Mouse (Mus musculus): ENCODE measurements around the gene Gm3402. TPM values are rescaled to one million over a fixed set of nuclear protein-coding genes. Genes with fewer than 3 reads are reported as not detected.
"Not testable (repeated sequence)": the region's sequence is repeated elsewhere in the genome, so short reads cannot be mapped to it uniquely, and the experiment has no call there.

The Gm3402 gene
- total RNA-seq (2012; rRNA removed): not detected in 2 replicates
- not detected for polyA plus RNA-seq (2012; ENCODE audit: insufficient read depth in 1 of 2, insufficient read length in 2 of 2, low read depth in 1 of 2, low replicate concordance in 2 of 2, missing spikeins in 1 of 2)

- not testable (repeated sequence) for H3K27me3 ChIP-seq (ENCODE audit: control insufficient read depth in 1 of 2, insufficient read depth in 2 of 2, low read length in 2 of 2); H3K27ac ChIP-seq (ENCODE audit: control insufficient read depth, low read depth, low read length); H3K4me3 ChIP-seq (ENCODE audit: control insufficient read depth in 1 of 2, insufficient read depth in 1 of 2, low read depth in 2 of 2, low read length in 2 of 2)
Measured at GRCm38 (mm10) chr5:146513823-146514222, at the start of gene Gm3402. Gm3402 (plus strand) TSS chr5:146514123.

DNA sequence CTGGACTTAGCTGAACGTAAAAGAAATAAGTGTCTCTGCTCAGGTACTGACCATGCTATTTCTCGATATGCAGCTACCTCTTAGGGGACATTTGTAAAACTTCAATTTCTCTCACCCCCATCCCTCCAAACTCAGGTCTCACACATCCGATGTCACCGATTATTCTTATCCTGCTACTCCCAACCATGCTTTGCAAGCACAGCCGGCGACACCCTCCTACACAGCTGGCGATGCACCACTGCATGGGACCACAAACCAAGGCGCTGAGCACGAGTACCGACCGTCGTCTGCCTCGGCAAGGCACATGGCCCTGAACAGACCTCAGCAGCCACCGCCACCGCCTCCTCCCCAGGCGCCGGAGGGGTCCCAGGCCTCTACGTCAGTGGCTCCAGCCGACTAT, 47.3 kb upstream of the Gm3402 start:
- no peak overlapping the region for H3K9ac ChIP-seq (ENCODE audit: control insufficient read depth, low read depth, low read length, poor library complexity, severe bottlenecking)
- H3K27ac ChIP-seq (ENCODE audit: control insufficient read depth, low read depth, low read length): no peak overlapping the region
- H3K4me1 ChIP-seq (ENCODE audit: control insufficient read depth in 1 of 2, insufficient read depth in 2 of 2, low read length in 2 of 2): no peaks in the 10 kb centered on the region
- no peak for DNase-seq (ENCODE audit: low read depth, low spot score)
- no peaks in the 10 kb centered on the region for H3K79me2 ChIP-seq (ENCODE audit: control insufficient read depth, insufficient read depth, low read length, poor library complexity)
- no peaks in the 10 kb centered on the region for H3K9me3 ChIP-seq (replicated peaks; ENCODE audit: insufficient read depth, low read length)
- TF ChIP-seq MYC (IDR thresholded peaks at IDR 0.05; ENCODE audit: low read depth, low read length): no peak
- TF ChIP-seq MAZ (IDR thresholded peaks at IDR 0.05; ENCODE audit: low read depth, low read length): no peak
- no peak for TF ChIP-seq POLR2AphosphoS2 (IDR thresholded peaks at IDR 0.05; ENCODE audit: low read length)
- no peak for TF ChIP-seq TCF12 (IDR thresholded peaks at IDR 0.05; ENCODE audit: low read depth, low read length)
- no peak for TF ChIP-seq ZMIZ1 (IDR thresholded peaks at IDR 0.05; ENCODE audit: low read depth, low read length)
- TF ChIP-seq USF1 (IDR thresholded peaks at IDR 0.05; ENCODE audit: low read depth, low read length): no peak
- TF ChIP-seq MEF2A (IDR thresholded peaks at IDR 0.05; ENCODE audit: extremely low read depth, insufficient replicate concordance, low read depth, low read length, poor library complexity, severe bottlenecking): no peak
- TF ChIP-seq ELF1 (IDR thresholded peaks at IDR 0.05; ENCODE audit: low read depth, low read length): no peak
- TF ChIP-seq GATA1 (IDR thresholded peaks at IDR 0.05; ENCODE audit: low read depth, low read length): no peak
- TF ChIP-seq SIN3A (IDR thresholded peaks at IDR 0.05; ENCODE audit: low read length): no peak
- H3K4me3 ChIP-seq (ENCODE audit: control insufficient read depth in 1 of 2, insufficient read depth in 1 of 2, low read depth in 2 of 2, low read length in 2 of 2): no peak overlapping the region
- H3K36me3 ChIP-seq (ENCODE audit: control insufficient read depth in 1 of 2, insufficient read depth in 2 of 2, low read length in 2 of 2): no peaks in the 10 kb centered on the region
- H3K27me3 ChIP-seq (ENCODE audit: control insufficient read depth in 1 of 2, insufficient read depth in 2 of 2, low read length in 2 of 2): no peaks in the 10 kb centered on the region

More at GRCm38 (mm10) chr5:146513823-146514222, at the start of gene Gm3402:
- not testable (repeated sequence) for H3K4me1 ChIP-seq (ENCODE audit: control insufficient read depth in 1 of 2, insufficient read depth in 2 of 2, low read length in 2 of 2); DNase-seq (ENCODE audit: low read depth, low spot score); H3K79me2 ChIP-seq (ENCODE audit: control insufficient read depth, insufficient read depth, low read length, poor library complexity); H3K9me3 ChIP-seq (replicated peaks; ENCODE audit: insufficient read depth, low read length); H3K36me3 ChIP-seq (ENCODE audit: control insufficient read depth in 1 of 2, insufficient read depth in 2 of 2, low read length in 2 of 2); H3K9ac ChIP-seq (ENCODE audit: control insufficient read depth, low read depth, low read length, poor library complexity, severe bottlenecking)

GRCm38 (mm10) chr5:146468311-146468710, 45.6 kb upstream of the Gm3402 start:
- H3K9me3 ChIP-seq (replicated peaks; ENCODE audit: insufficient read depth, low read length): no peaks in the 10 kb centered on the region
- no peak overlapping the region for H3K27ac ChIP-seq (ENCODE audit: control insufficient read depth, low read depth, low read length)
- no peaks in the 10 kb centered on the region for H3K27me3 ChIP-seq (ENCODE audit: control insufficient read depth in 1 of 2, insufficient read depth in 2 of 2, low read length in 2 of 2)
- H3K4me1 ChIP-seq (ENCODE audit: control insufficient read depth in 1 of 2, insufficient read depth in 2 of 2, low read length in 2 of 2): no peaks in the 10 kb centered on the region
- no peak overlapping the region for H3K9ac ChIP-seq (ENCODE audit: control insufficient read depth, low read depth, low read length, poor library complexity, severe bottlenecking)
- no peaks in the 10 kb centered on the region for H3K79me2 ChIP-seq (ENCODE audit: control insufficient read depth, insufficient read depth, low read length, poor library complexity)
- H3K4me3 ChIP-seq (ENCODE audit: control insufficient read depth in 1 of 2, insufficient read depth in 1 of 2, low read depth in 2 of 2, low read length in 2 of 2): no peak overlapping the region
- DNase-seq (ENCODE audit: low read depth, low spot score): no peak
- no peaks in the 10 kb centered on the region for H3K36me3 ChIP-seq (ENCODE audit: control insufficient read depth in 1 of 2, insufficient read depth in 2 of 2, low read length in 2 of 2)
- TF ChIP-seq GABPA (IDR thresholded peaks at IDR 0.05; ENCODE audit: low read depth, low read length) (no peak), POLR2AphosphoS5 (IDR thresholded peaks at IDR 0.05; ENCODE audit: borderline replicate concordance, low read depth, low read length) (no peak), JUND (IDR thresholded peaks at IDR 0.05; ENCODE audit: low read depth, low read length) (no peak), POLR2A (IDR thresholded peaks at IDR 0.05; ENCODE audit: control insufficient read depth in 1 of 2, insufficient read depth in 1 of 2, low read depth in 1 of 2, low read length in 2 of 2, poor library complexity in 1 of 2) (no peak), MYC (IDR thresholded peaks at IDR 0.05; ENCODE audit: low read depth, low read length) (no peak), CTCF (IDR thresholded peaks at IDR 0.05 in 2 of 3, conservative IDR thresholded peaks at IDR 0.05 in 1 of 3; ENCODE audit: control insufficient read depth in 1 of 3, insufficient read depth in 1 of 3, low read depth in 2 of 3, low read length in 3 of 3, poor library complexity in 1 of 3, severe bottlenecking in 1 of 3) (no peak), BHLHE40 (IDR thresholded peaks at IDR 0.05; ENCODE audit: borderline replicate concordance, low read depth, low read length) (no peak), UBTF (IDR thresholded peaks at IDR 0.05; ENCODE audit: borderline replicate concordance, insufficient read depth, low read depth, low read length) (no peak), MEF2A (IDR thresholded peaks at IDR 0.05; ENCODE audit: extremely low read depth, insufficient replicate concordance, low read depth, low read length, poor library complexity, severe bottlenecking) (no peak), POLR2AphosphoS2 (IDR thresholded peaks at IDR 0.05; ENCODE audit: low read length) (no peak), HCFC1 (IDR thresholded peaks at IDR 0.05; ENCODE audit: low read depth, low read length) (no peak), MAX (IDR thresholded peaks at IDR 0.05; ENCODE audit: low read length) (no peak), TCF12 (IDR thresholded peaks at IDR 0.05; ENCODE audit: low read depth, low read length) (no peak), USF2 (IDR thresholded peaks at IDR 0.05; ENCODE audit: borderline replicate concordance in 1 of 2, insufficient read depth in 1 of 2, low read depth in 1 of 2, low read length in 2 of 2) (no peak), SIN3A (IDR thresholded peaks at IDR 0.05; ENCODE audit: low read length) (no peak)
